Mouse (Mus musculus) cortical plate, adult 2 months (tissue): ENCODE measurements at regions not wholly inside any gene's neighbourhood (a gene's known extent, or its start where the extent isn't known, plus 50 kb on each side); places are given as distances from the start of the nearest gene placed in this dataset.

Source experiments
- CTCF ChIP-seq: fragments of 200-500 bp; IDR thresholded peaks from 2 replicates; pipeline ENCODE4 v1.5.1; 2011; ENCODE audit warnings: mild to moderate bottlenecking, control low read depth, low read length; ENCODE audit not compliant: insufficient read depth; ENCODE audit errors: extremely low read depth
- POLR2A ChIP-seq: fragments of 200-500 bp; IDR thresholded peaks from 2 replicates; pipeline ENCODE4 v1.6.1; 2011; ENCODE audit warnings: mild to moderate bottlenecking, low read length, control low read depth; ENCODE audit not compliant: insufficient read depth; ENCODE audit errors: extremely low read depth

- TF ChIP-seq CTCF = no peak
- no peak for TF ChIP-seq POLR2A
These were observed 209.7 kb upstream of the Dusp10 start for GRCm38 (mm10) chr1:183803357-183803756.
